Mouse (Mus musculus) lung, postnatal 0 days (tissue): Measurements from ENCODE around the gene Med24. TPM values are rescaled to one million over a fixed set of nuclear protein-coding genes. Genes with fewer than 3 reads are reported as not detected.
"Not testable (repeated sequence)": the region's sequence is repeated elsewhere in the genome, so short reads cannot be mapped to it uniquely, and the experiment has no call there.

ENCODE experiments used
- ATAC-seq: fragments of 200-750 bp; cut with Nextera tagmentation; 2 replicates; pipeline ENCODE4 v1.8.0; 2017; ENCODE audit warnings: moderate library complexity
- DNase-seq: peaks from one replicate; pipeline ENCODE4 v3.0.0-alpha.2; 2016; ENCODE audit warnings: low spot score
- H3K27ac ChIP-seq: fragments of 300-500 bp; sonication (generic); 2 replicates; pipeline ENCODE4 v1.5.1; 2014; ENCODE audit warnings: antibody characterized with exemption, mild to moderate bottlenecking, low read length, mixed read lengths
- H3K27me3 ChIP-seq: fragments of 300-500 bp; sonication (generic); replicated peaks from 2 replicates; pipeline ENCODE4 v1.6.1; 2014; ENCODE audit warnings: low read length, mixed read lengths; ENCODE audit not compliant: insufficient read depth
- H3K36me3 ChIP-seq: fragments of 300-500 bp; sonication (generic); 2 replicates; pipeline ENCODE4 v1.6.1; 2014; ENCODE audit warnings: low read length, mixed read lengths; ENCODE audit not compliant: insufficient read depth
- H3K4me1 ChIP-seq: fragments of 300-500 bp; sonication (generic); 2 replicates; pipeline ENCODE4 v1.6.1; 2014; ENCODE audit warnings: antibody characterized with exemption, low read depth, low read length, mixed read lengths; ENCODE audit not compliant: insufficient read depth
- H3K4me2 ChIP-seq: fragments of 300-500 bp; sonication (generic); replicated peaks from 2 replicates; pipeline ENCODE4 v1.6.1; 2014; ENCODE audit warnings: low read depth, mild to moderate bottlenecking, low read length, moderate library complexity, mixed read lengths
- H3K4me3 ChIP-seq: fragments of 300-500 bp; sonication (generic); 2 replicates; pipeline ENCODE4 v1.5.1; 2014; ENCODE audit warnings: low read depth, low read length
- H3K9ac ChIP-seq: fragments of 300-500 bp; sonication (generic); replicated peaks from 2 replicates; pipeline ENCODE4 v1.6.1; 2014; ENCODE audit warnings: low read depth, mild to moderate bottlenecking
- H3K9me3 ChIP-seq: fragments of 300-500 bp; sonication (generic); 2 replicates; pipeline ENCODE4 v1.6.1; 2016; ENCODE audit warnings: low read length, mixed read lengths
- CTCF ChIP-seq: IDR thresholded peaks from 2 replicates; pipeline ENCODE4 v1.5.1; 2016; ENCODE audit warnings: antibody characterized with exemption, mild to moderate bottlenecking
- EP300 ChIP-seq: IDR thresholded peaks from 2 replicates; pipeline ENCODE4 v1.6.1; 2016; ENCODE audit warnings: antibody characterized with exemption, mild to moderate bottlenecking, control low read depth
- WGBS: fragments of 180-500 bp; shearing (Covaris S2); extraction: QIAGEN DNeasy Blood & Tissue Kit; methylation state at CpG from one replicate; pipeline ENCODE4 v1.1.7; 2014; 5-methylcytosine and 5-hydroxymethylcytosine counted together
- polyA plus RNA-seq: library from polyadenylated mRNA; unstranded; fragments of >200 nt; fragmentation: Nextera tagmentation; extraction: Ambion mirVana; gene quantifications from 2 replicates; pipeline ENCODE4 v1.2.1, GENCODE M21; 2015

Med24 gene
- polyA plus RNA-seq, 1 experiment from 2014 or later, result 20.6 TPM

GRCm38 (mm10) chr11:98740026-98740392 lies 10.8 kb upstream of the Med24 start:
- Histone ChIP-seq H3K9ac (peak overlapping the region; percentile 95; the same call in 1 of the 2 replicates), H3K4me2 (peak overlapping the region; percentile 91), H3K27me3 (no peaks in the 10 kb centered on the region), H3K9me3 (no peaks in the 10 kb centered on the region), H3K27ac (peak overlapping the region; percentile 98; the same call in 1 of the 2 replicates), H3K4me3 (peak overlapping the region; percentile 99), H3K36me3 (no peaks in the 10 kb centered on the region), H3K4me1 (peaks cover 30% of the 10 kb centered on the region)
- TF ChIP-seq EP300, result no peak
- no peak for TF ChIP-seq CTCF
- DNase-seq, result no peak
- no peak for ATAC-seq
- 7% methylated on average over 8 of the region's 8 CpGs for WGBS

- no peak overlapping the region for H3K9ac ChIP-seq
- peaks cover 19% of the 10 kb centered on the region for H3K4me1 ChIP-seq
- H3K4me2 ChIP-seq, result no peak overlapping the region
- DNase-seq (no peak), ATAC-seq (no peak)
- H3K9me3 ChIP-seq, result no peaks in the 10 kb centered on the region
- TF ChIP-seq CTCF (no peak), EP300 (no peak)
- H3K27ac ChIP-seq, result no peak overlapping the region
- H3K4me3 ChIP-seq, result no peak overlapping the region
- H3K36me3 ChIP-seq, result no peaks in the 10 kb centered on the region
- no peaks in the 10 kb centered on the region for H3K27me3 ChIP-seq
- WGBS, result 68% methylated on average over 9 of the region's 9 CpGs
These were observed 9.7 kb upstream of the Med24 start for GRCm38 (mm10) chr11:98738925-98739324.

- Histone ChIP-seq H3K36me3 (no peaks in the 10 kb centered on the region), H3K4me1 (peaks cover 15% of the 10 kb centered on the region), H3K9ac (no peak overlapping the region), H3K27me3 (no peaks in the 10 kb centered on the region), H3K9me3 (no peaks in the 10 kb centered on the region), H3K27ac (no peak overlapping the region), H3K4me2 (no peak overlapping the region), H3K4me3 (no peak overlapping the region)
- WGBS, result 46% methylated on average over 4 of the region's 4 CpGs
- ATAC-seq (no peak), DNase-seq (no peak)
- no peak for TF ChIP-seq EP300
- no peak for TF ChIP-seq CTCF
These were observed 9.2 kb upstream of the Med24 start for GRCm38 (mm10) chr11:98738428-98738911.

- H3K9me3 ChIP-seq, H3K4me1 ChIP-seq, DNase-seq, H3K4me3 ChIP-seq, H3K4me2 ChIP-seq, H3K36me3 ChIP-seq, ATAC-seq, H3K27me3 ChIP-seq, H3K9ac ChIP-seq, H3K27ac ChIP-seq: not testable (repeated sequence)
- 83% methylated on average over 2 of the region's 2 CpGs for WGBS
These were observed 8.0 kb upstream of the Med24 start for GRCm38 (mm10) chr11:98737220-98737619.

- H3K4me2 ChIP-seq, result no peak overlapping the region
- ATAC-seq (no peak), DNase-seq (no peak)
- no peaks in the 10 kb centered on the region for H3K9me3 ChIP-seq
- no peak overlapping the region for H3K9ac ChIP-seq
- H3K27me3 ChIP-seq, result no peaks in the 10 kb centered on the region
- H3K36me3 ChIP-seq, result no peaks in the 10 kb centered on the region
- peaks cover 8% of the 10 kb centered on the region; the same call in 1 of the 2 replicates for H3K4me1 ChIP-seq
- no peak overlapping the region for H3K27ac ChIP-seq
- WGBS, result 83% methylated on average over 1 of the region's 1 CpGs
- TF ChIP-seq CTCF (no peak), EP300 (no peak)
- H3K4me3 ChIP-seq, result no peak overlapping the region
These were observed 6.9 kb upstream of the Med24 start for GRCm38 (mm10) chr11:98736176-98736575.

GRCm38 (mm10) chr11:98735111-98735510 lies 5.9 kb upstream of the Med24 start:
- TF ChIP-seq CTCF (no peak), EP300 (no peak)
- ATAC-seq, result no peak
- Histone ChIP-seq H3K9me3 (no peaks in the 10 kb centered on the region), H3K27me3 (no peaks in the 10 kb centered on the region), H3K4me2 (no peak overlapping the region), H3K4me3 (no peak overlapping the region), H3K9ac (no peak overlapping the region), H3K27ac (no peak overlapping the region), H3K4me1 (peaks cover 3% of the 10 kb centered on the region; the same call in 1 of the 2 replicates), H3K36me3 (no peaks in the 10 kb centered on the region)
- DNase-seq, result no peak
- 90% methylated on average over 4 of the region's 4 CpGs for WGBS

- TF ChIP-seq CTCF (no peak; the same call in 1 of the 2 replicates), EP300 (no peak)
- no peak for DNase-seq
- Histone ChIP-seq H3K4me1 (peaks cover under 1% of the 10 kb centered on the region; the same call in 1 of the 2 replicates), H3K9me3 (no peaks in the 10 kb centered on the region), H3K27ac (no peak overlapping the region), H3K27me3 (no peaks in the 10 kb centered on the region), H3K4me2 (no peak overlapping the region), H3K4me3 (no peak overlapping the region), H3K9ac (no peak overlapping the region), H3K36me3 (no peaks in the 10 kb centered on the region)
- no peak for ATAC-seq
- WGBS, result 61% methylated on average over 3 of the region's 3 CpGs
These were observed 4.8 kb upstream of the Med24 start for GRCm38 (mm10) chr11:98734020-98734419.
